ENCODE assay signal across 11 mouse cellular contexts in genomic region chr5:143356686-143357388, GRCm38 (mm10). TPM values are rescaled to one million over a fixed set of nuclear protein-coding genes. Genes with fewer than 3 reads are reported as not detected.
DNase-seq lines count a peak whose midpoint lies in the region; ATAC-seq and TF ChIP-seq lines count a peak whose summit lies in the region.
"Had no signal": no experiment of that assay in that cellular context is flagged by ENCODE, and none has a peak within 500 bp of the region (broad histone marks: within the 10 kb centered on the region; RNA-seq: fewer than 3 reads in every experiment).

Gene Grid2ip, plus strand, starts transcription at chr5:143357338.

- H3K4me1 ChIP-seq in heart, embryonic 10.5 days = peaks cover 16% of the 10 kb centered on the region
- H3K4me1 ChIP-seq in heart, adult 2 months (ENCODE audit: control insufficient read depth, insufficient read depth, low read length) = no peaks in the 10 kb centered on the region
- no peaks in the 10 kb centered on the region for H3K4me1 ChIP-seq in ES-Bruce4 (ENCODE audit: control insufficient read depth, insufficient read depth, low read length)
- H3K4me1 ChIP-seq in forebrain, embryonic 14.5 days (ENCODE audit: control insufficient read depth, insufficient read depth, low read length) = no peaks in the 10 kb centered on the region; the same call in 1 of the 2 replicates

- no peaks in the 10 kb centered on the region for H3K79me2 ChIP-seq in heart, adult 2 months (replicated peaks; ENCODE audit: control insufficient read depth, insufficient read depth, low read length)

- H3K9me3 ChIP-seq in heart, embryonic 10.5 days = no peaks in the 10 kb centered on the region
- no peaks in the 10 kb centered on the region for H3K9me3 ChIP-seq in ES-Bruce4 (replicated peaks; ENCODE audit: control insufficient read depth, insufficient read depth, low read length, poor library complexity, severe bottlenecking)
- H3K9me3 ChIP-seq in forebrain, embryonic 14.5 days (replicated peaks; ENCODE audit: control insufficient read depth, low read length) = 0 out of 2 replicates have a peak, but pooled peaks cover 5% of the 10 kb centered on the region

- H3K9ac ChIP-seq in heart, adult 2 months (ENCODE audit: low read depth, low read length) = no peak within 1 kb of the TSS
- H3K9ac ChIP-seq in ES-Bruce4 (ENCODE audit: low read depth, poor library complexity, severe bottlenecking) = peak within 1 kb of the TSS; percentile 44; the same call in 1 of the 2 replicates
- H3K9ac ChIP-seq in forebrain, embryonic 14.5 days (ENCODE audit: low read length) = peak within 1 kb of the TSS; percentile 41

- 0 out of 2 replicates have a peak within 1 kb of the TSS, but pooled peaks have one; percentile 6 for H3K27ac ChIP-seq in heart, embryonic 10.5 days
- H3K27ac ChIP-seq in heart, adult 2 months = no peak within 1 kb of the TSS
- no peak within 1 kb of the TSS for H3K27ac ChIP-seq in ES-Bruce4 (ENCODE audit: insufficient read depth, low read length)
- no peak within 1 kb of the TSS for H3K27ac ChIP-seq in forebrain, embryonic 14.5 days (ENCODE audit: low read depth, low read length)

- TF ChIP-seq CTCF in heart, adult 2 months (IDR thresholded peaks at IDR 0.05) = no peak
- TF ChIP-seq CTCF in ES-Bruce4 (IDR thresholded peaks at IDR 0.05; ENCODE audit: low read depth, low read length) = no peak

- no peak for ATAC-seq in forebrain, embryonic 14.5 days

- H3K36me3 ChIP-seq in heart, embryonic 10.5 days = no peaks in the 10 kb centered on the region
- no peaks in the 10 kb centered on the region for H3K36me3 ChIP-seq in heart, adult 2 months (ENCODE audit: control insufficient read depth, insufficient read depth, low read length)
- H3K36me3 ChIP-seq in ES-Bruce4 (ENCODE audit: control insufficient read depth, insufficient read depth, low read length, poor library complexity, severe bottlenecking) = no peaks in the 10 kb centered on the region
- no peaks in the 10 kb centered on the region for H3K36me3 ChIP-seq in forebrain, embryonic 14.5 days (ENCODE audit: control insufficient read depth, insufficient read depth, low read length)

- WGBS in heart, embryonic 10.5 days = 12% methylated on average over 17 of the region's 17 CpGs
- 21% methylated on average over 17 of the region's 17 CpGs for WGBS in heart, adult 2 months
- WGBS in forebrain, embryonic 14.5 days = 17% methylated on average over 17 of the region's 17 CpGs

- TF ChIP-seq POLR2A in heart, adult 2 months (IDR thresholded peaks at IDR 0.05; ENCODE audit: insufficient read depth, low read depth, low read length) = no peak
- no peak for TF ChIP-seq POLR2A in ES-Bruce4 (IDR thresholded peaks at IDR 0.05; ENCODE audit: insufficient read depth, low read length)

- no peak for DNase-seq in heart, embryonic 10.5 days (ENCODE audit: low spot score)
- no peak for DNase-seq in heart, adult 2 months
- DNase-seq in forebrain, embryonic 14.5 days (ENCODE audit: low spot score) = no peak
- DNase-seq in mesoderm, embryonic 11.5 days (ENCODE audit: low read depth, low spot score) = peak; percentile 53
- no peak for DNase-seq in right cerebral cortex, postnatal 25 days
- no peak for DNase-seq in gastrocnemius, postnatal 14 days
- DNase-seq in right cerebral cortex, adult 18-20 months = no peak
- DNase-seq: lung, adult 2 months had no signal

- H3K4me3 ChIP-seq in heart, embryonic 10.5 days = peak within 1 kb of the TSS; percentile 50
- H3K4me3 ChIP-seq in heart, adult 2 months = no peak within 1 kb of the TSS
- peak within 1 kb of the TSS; percentile 43 for H3K4me3 ChIP-seq in ES-Bruce4 (ENCODE audit: low read depth, low read length)
- peak within 1 kb of the TSS; percentile 10; the same call in 1 of the 2 replicates for H3K4me3 ChIP-seq in forebrain, embryonic 14.5 days (ENCODE audit: low read depth, low read length)

- no peak for TF ChIP-seq EP300 in heart, adult 2 months (IDR thresholded peaks at IDR 0.05; ENCODE audit: insufficient read depth, low read depth, low read length)
- TF ChIP-seq EP300 in ES-Bruce4 (IDR thresholded peaks at IDR 0.05; ENCODE audit: insufficient read depth, low read depth, low read length) = no peak

- H3K27me3 ChIP-seq in heart, embryonic 10.5 days (ENCODE audit: insufficient read depth, poor library complexity, severe bottlenecking) = peaks cover 57% of the 10 kb centered on the region
- peaks cover 5% of the 10 kb centered on the region; the same call in 1 of the 2 replicates for H3K27me3 ChIP-seq in heart, adult 2 months (ENCODE audit: control insufficient read depth, insufficient read depth, low read length)
- H3K27me3 ChIP-seq in ES-Bruce4 (ENCODE audit: control insufficient read depth, insufficient read depth, low read length, poor library complexity, severe bottlenecking) = no peaks in the 10 kb centered on the region
- H3K27me3 ChIP-seq in forebrain, embryonic 14.5 days (replicated peaks; ENCODE audit: control insufficient read depth, insufficient read depth, low read length) = 0 out of 2 replicates have a peak, but pooled peaks cover 6% of the 10 kb centered on the region

- peak within 1 kb of the TSS; percentile 38 for H3K4me2 ChIP-seq in forebrain, embryonic 14.5 days (ENCODE audit: low read length)

- intact Hi-C loops in heart, adult 2 months (cut with DNase I) = no loop called here
- intact Hi-C loops in gastrocnemius, postnatal 14 days (cut with DNase I; ENCODE audit: low total_unique reads) = no loop called here

RNA-seq across cellular contexts. Expression of gene Grid2ip, which starts in this region (rescaled TPM):
- 0.51 and 0.55 TPM in 2 replicates for polyA plus RNA-seq in heart, embryonic 10.5 days (2016; fragmentation: Nextera tagmentation; extraction: Ambion mirVana)
- total RNA-seq in heart, adult 2 months (2021) = not detected
- polyA plus RNA-seq in heart, adult 2 months (2012; rRNA removed) = not detected in 2 replicates
- 0.38 and 0.57 TPM in 2 replicates for polyA plus RNA-seq in ES-Bruce4 (2011; ENCODE audit: insufficient read depth, insufficient read length, low read depth, missing spikeins)
- 0.18 and 0.77 TPM in 2 replicates for polyA plus RNA-seq in forebrain, embryonic 14.5 days (2014; fragmentation: Nextera tagmentation; extraction: Ambion mirVana)
- total RNA-seq in gastrocnemius, postnatal 14 days (2021) = not detected
- polyA plus RNA-seq: C2C12; gonadal fat pad, adult 2 months had no signal
